Mouse (Mus musculus) thymus, adult 2 months (tissue): Measurements from ENCODE around the gene Itm2b. TPM values are rescaled to one million over a fixed set of nuclear protein-coding genes. Genes with fewer than 3 reads are reported as not detected.

Experiments used
- DNase-seq: peaks from one replicate; pipeline ENCODE4 v3.0.0; 2021
- H3K27ac ChIP-seq: fragments of 200-500 bp; 2 replicates; pipeline ENCODE4 v1.5.1; 2012; ENCODE audit warnings: low read length, control low read depth; ENCODE audit not compliant: control insufficient read depth, insufficient read depth
- H3K27me3 ChIP-seq: fragments of 200-500 bp; 2 replicates; pipeline ENCODE4 v1.6.1; 2012; ENCODE audit warnings: mild to moderate bottlenecking, low read length, moderate library complexity, mixed read lengths; ENCODE audit not compliant: control insufficient read depth, insufficient read depth
- H3K36me3 ChIP-seq: fragments of 200-500 bp; 2 replicates; pipeline ENCODE4 v1.6.1; 2012; ENCODE audit warnings: mild to moderate bottlenecking, low read length, moderate library complexity; ENCODE audit not compliant: control insufficient read depth, insufficient read depth
- H3K4me1 ChIP-seq: fragments of 200-500 bp; replicated peaks from 2 replicates; pipeline ENCODE4 v1.6.1; 2012; ENCODE audit warnings: low read length; ENCODE audit not compliant: control insufficient read depth, insufficient read depth
- H3K4me3 ChIP-seq: fragments of 200-500 bp; 2 replicates; pipeline ENCODE4 v1.5.1; 2012; ENCODE audit warnings: mild to moderate bottlenecking, low read length, control low read depth, moderate library complexity; ENCODE audit not compliant: control insufficient read depth, insufficient read depth
- CTCF ChIP-seq: fragments of 200-500 bp; IDR thresholded peaks from 2 replicates; pipeline ENCODE4 v1.5.1; 2012; ENCODE audit warnings: mild to moderate bottlenecking, control low read depth, low read length, moderate library complexity, borderline replicate concordance; ENCODE audit not compliant: control insufficient read depth, poor library complexity, insufficient read depth; ENCODE audit errors: extremely low read depth
- POLR2A ChIP-seq: fragments of 200-500 bp; IDR thresholded peaks from 2 replicates; pipeline ENCODE4 v1.6.1; 2012; ENCODE audit warnings: mild to moderate bottlenecking, low read length, control low read depth, moderate library complexity; ENCODE audit not compliant: control insufficient read depth, poor library complexity, insufficient read depth; ENCODE audit errors: extremely low read depth
- WGBS: fragments of 180-500 bp; shearing (Covaris S2); methylation state at CpG from one replicate; pipeline ENCODE4 v1.1.7; 2018; 5-methylcytosine and 5-hydroxymethylcytosine counted together
- polyA plus RNA-seq: library from polyadenylated mRNA; depleted of rRNA; stranded (reverse); fragments of >200 nt; gene quantifications from 2 replicates; pipeline ENCODE4 v1.2.3, GENCODE M21; 2012; rRNA removed

Gene Itm2b
- 859 and 985 TPM in 2 replicates for polyA plus RNA-seq

GRCm38 (mm10) chr14:73384913-73385719, at the start of gene Itm2b:
Gene Itm2b (minus strand): TSS chr14:73385289.
- Histone ChIP-seq H3K27me3 (no peaks in the 10 kb centered on the region), H3K27ac (peak within 1 kb of the TSS; percentile 85), H3K4me1 (peaks cover 20% of the 10 kb centered on the region), H3K4me3 (peak within 1 kb of the TSS; percentile 64), H3K36me3 (peaks cover 13% of the 10 kb centered on the region; the same call in 1 of the 2 replicates)
- peak; percentile 90 for DNase-seq
- 4% methylated on average over 62 of the region's 62 CpGs for WGBS
- TF ChIP-seq POLR2A: peak; percentile 100
- TF ChIP-seq CTCF: peak; percentile 11; the same call in 1 of the 2 replicates

GRCm38 (mm10) chr14:73433487-73433886, 48.4 kb upstream of the Itm2b start:
- Histone ChIP-seq H3K36me3 (no peaks in the 10 kb centered on the region), H3K27ac (no peak overlapping the region), H3K4me1 (peaks cover 4% of the 10 kb centered on the region), H3K4me3 (no peak overlapping the region), H3K27me3 (no peaks in the 10 kb centered on the region)
- TF ChIP-seq CTCF: no peak
- TF ChIP-seq POLR2A: no peak
- WGBS: 28% methylated on average over 6 of the region's 6 CpGs
- no peak for DNase-seq

DNA sequence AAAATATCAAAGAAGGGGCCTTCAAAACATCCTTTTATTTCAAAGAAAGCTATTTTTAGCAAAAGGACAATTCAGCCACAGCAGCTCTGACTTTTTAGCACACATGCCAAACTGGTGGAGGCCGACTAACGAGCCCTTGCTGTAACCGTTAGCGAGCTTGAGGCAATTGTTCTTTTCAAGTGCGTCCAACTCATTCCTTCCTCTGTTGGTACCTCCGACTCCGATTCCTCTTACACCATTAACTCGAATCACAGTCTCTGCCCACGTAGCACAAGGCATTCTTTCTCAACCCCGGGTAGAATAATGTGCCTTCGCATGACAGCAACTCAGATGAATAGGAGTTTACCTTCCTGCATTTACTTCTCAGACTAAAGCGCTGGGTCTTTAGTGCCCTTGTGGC, 45.5 kb upstream of the Itm2b start:
- 75% methylated on average over 12 of the region's 12 CpGs for WGBS
- Histone ChIP-seq H3K27me3 (no peaks in the 10 kb centered on the region), H3K36me3 (no peaks in the 10 kb centered on the region), H3K4me1 (peaks cover 4% of the 10 kb centered on the region), H3K27ac (no peak overlapping the region), H3K4me3 (no peak overlapping the region)
- no peak for DNase-seq
- TF ChIP-seq POLR2A (no peak), CTCF (no peak)

DNA sequence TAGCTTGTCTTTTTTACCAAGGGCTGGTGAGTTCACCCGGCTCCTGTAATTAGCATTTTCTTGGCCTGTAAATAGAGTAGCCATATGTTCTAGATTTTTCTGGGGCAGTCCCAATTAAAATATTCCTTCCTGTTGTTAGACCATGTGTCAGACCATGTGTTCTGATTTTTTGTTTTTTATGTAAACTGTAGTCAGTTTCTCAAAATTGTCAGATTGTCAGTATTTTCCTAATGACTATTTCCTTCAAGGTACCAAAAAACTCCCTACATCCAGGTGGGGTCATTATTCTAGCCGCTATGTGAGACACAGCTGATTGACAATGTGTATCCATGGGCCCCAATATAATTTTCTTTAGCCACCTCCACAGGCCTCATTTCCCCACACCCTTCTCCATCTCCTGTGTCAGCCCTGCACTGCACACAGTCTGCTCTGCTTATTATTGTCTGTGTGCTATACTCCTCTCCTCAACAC, 40.5 kb upstream of the Itm2b start:
- Histone ChIP-seq H3K4me3 (no peak overlapping the region), H3K27ac (no peak overlapping the region), H3K27me3 (no peaks in the 10 kb centered on the region), H3K4me1 (no peaks in the 10 kb centered on the region), H3K36me3 (no peaks in the 10 kb centered on the region)
- no peak for DNase-seq
- 94% methylated on average over 2 of the region's 2 CpGs for WGBS
- TF ChIP-seq CTCF (no peak), POLR2A (no peak)

DNA sequence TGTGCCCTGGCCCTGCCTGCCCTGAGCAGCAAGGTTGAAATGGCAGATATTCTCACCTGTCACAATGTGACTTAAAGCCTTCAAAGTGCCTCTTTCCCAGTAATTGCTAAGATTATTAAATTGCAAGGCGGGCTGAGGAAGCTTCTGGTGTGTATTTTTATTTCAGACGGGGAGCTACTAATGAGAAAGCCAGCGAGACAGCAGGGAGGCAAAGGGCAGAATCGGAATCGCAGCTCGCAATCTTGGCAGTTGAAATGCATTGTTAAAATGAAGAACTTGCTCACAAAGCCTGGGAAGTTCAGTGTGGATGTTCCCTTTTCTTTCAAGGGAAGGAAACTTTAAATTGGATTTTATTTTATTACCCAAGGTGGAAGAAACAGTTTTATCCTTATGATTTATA, 39.9 kb upstream of the Itm2b start:
- no peaks in the 10 kb centered on the region for H3K4me1 ChIP-seq
- H3K27ac ChIP-seq: no peak overlapping the region
- no peaks in the 10 kb centered on the region for H3K27me3 ChIP-seq
- TF ChIP-seq CTCF: no peak
- 94% methylated on average over 6 of the region's 6 CpGs for WGBS
- no peaks in the 10 kb centered on the region for H3K36me3 ChIP-seq
- H3K4me3 ChIP-seq: no peak overlapping the region
- no peak for DNase-seq

- Histone ChIP-seq H3K27ac (no peak overlapping the region), H3K27me3 (no peaks in the 10 kb centered on the region), H3K36me3 (no peaks in the 10 kb centered on the region), H3K4me3 (no peak overlapping the region), H3K4me1 (no peaks in the 10 kb centered on the region)
- no peak for DNase-seq
- TF ChIP-seq POLR2A (no peak), CTCF (no peak)
These were observed 38.5 kb upstream of the Itm2b start for GRCm38 (mm10) chr14:73423542-73423941.

- WGBS: 99% methylated on average over 2 of the region's 2 CpGs
- Histone ChIP-seq H3K36me3 (no peaks in the 10 kb centered on the region), H3K4me1 (no peaks in the 10 kb centered on the region), H3K27ac (no peak overlapping the region), H3K27me3 (no peaks in the 10 kb centered on the region), H3K4me3 (no peak overlapping the region)
- TF ChIP-seq POLR2A (no peak), CTCF (no peak)
- DNase-seq: no peak
These were observed 37.5 kb upstream of the Itm2b start for GRCm38 (mm10) chr14:73422621-73423020.
